Mouse (Mus musculus): Measurements from ENCODE around the gene Map1b.

The Map1b gene

DNA sequence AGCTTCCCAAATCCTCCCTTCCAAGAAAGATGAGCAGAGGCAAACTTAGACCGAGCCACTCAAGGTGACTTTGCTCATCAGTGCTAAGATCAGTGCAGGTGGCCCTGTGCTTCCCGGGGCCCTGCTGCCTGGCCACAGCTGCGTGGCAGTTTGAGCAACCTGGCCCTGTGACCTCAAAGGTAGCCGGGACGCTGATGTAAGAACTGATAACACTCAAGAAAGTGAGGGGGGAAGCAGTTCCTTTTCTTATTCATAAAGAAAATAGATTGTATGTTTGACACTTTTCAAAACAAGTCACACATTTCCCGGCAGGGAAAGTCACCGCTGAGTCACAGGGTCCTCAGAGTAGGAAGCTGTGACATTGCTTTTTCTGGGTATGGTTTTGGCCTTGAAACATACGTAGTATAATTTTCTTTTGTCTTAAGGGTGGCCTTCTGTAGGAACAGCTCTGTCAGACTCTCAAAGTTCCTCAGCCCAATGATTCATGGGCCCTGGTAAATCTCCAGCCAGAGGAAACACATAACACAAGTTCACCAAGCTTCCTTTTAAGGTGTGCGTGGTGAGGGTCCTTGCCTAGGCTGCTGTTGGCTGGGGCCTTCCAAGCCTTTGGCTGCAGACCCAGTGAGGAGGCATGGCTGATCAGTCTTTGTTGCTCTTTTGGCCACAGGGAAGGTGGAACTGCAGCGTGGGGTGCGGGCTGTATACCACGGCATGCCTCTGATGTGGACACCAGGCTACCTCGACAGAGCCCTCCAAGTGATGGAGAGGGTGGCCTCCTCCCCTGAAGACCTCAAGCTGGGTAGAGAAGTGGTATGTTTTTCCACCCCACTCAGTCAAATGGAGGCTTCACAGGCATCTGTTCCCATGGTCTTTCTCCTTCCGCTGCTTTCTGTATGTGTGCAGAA lies 105.5 kb downstream of the Map1b start:
- DNase-seq (ENCODE audit: low spot score in 2 of 2): no peak

DNA sequence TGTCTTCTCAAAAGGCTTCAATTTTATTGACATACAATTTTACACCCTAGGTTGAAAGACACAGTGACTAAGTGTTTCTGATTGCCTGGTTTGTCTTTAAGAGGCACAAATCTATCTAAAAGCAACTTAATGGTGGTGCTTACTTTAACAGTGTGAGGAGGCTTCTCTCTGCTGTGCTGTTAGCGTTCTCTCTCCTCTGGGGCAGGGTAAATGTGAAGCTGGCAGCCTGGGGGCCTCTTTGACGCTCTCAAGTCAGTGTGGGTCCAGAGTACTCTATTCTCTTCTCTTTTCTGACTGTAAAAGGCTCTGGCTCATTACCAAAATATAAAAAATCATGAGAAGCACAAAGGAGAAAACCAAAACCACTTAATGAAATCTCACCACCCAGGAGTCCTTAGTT lies 107.1 kb downstream of the Map1b start:
- no peak for DNase-seq (ENCODE audit: low spot score in 2 of 2)

DNA sequence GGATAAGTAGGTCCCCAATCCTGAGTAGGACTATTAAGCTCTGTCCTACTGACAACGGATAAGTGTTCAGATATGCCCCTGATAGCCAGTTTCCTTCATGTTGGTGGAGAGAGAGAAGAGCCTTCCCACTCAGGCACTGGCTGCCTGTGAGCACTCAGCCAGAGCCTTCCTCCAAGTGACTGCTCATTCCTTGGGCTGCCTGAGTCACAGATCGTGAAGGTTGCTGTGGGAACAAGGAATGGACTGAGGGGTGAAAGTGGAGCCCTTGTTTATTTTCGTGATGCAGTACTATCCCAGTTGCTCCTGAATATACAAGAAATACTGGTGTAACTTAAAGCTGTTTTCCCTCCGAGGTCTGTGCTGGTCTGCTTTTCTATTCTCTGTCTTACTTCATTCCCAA lies 117.0 kb downstream of the Map1b start:
- no peak for DNase-seq (ENCODE audit: low spot score in 2 of 2)

DNA sequence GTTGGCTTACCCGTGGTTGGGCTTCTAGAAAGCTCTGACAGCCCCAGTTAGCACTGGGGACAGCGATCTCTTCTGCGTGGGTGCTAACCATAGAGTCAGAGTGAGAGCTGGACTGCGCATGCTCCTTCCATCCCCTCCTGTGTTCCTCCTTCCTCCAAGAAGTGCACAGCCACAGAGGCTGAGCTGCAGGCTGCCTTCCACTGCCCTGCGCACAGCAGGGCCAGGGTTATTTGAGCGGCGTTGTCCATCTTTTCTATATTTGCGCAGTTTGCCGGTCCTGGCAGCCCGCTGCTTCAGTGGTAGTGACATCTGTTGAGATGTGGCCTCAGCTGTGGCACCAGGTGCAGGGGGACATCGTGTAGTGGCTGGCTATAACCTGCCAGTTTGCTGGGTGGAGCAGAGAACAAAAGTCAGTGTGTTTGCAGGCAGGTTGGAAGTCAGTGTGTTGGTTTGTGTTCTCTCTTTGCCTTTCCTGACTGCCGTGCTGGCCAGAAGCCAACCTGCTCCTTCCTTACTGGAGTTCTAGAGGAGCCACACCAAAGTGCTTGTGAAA lies 118.1 kb downstream of the Map1b start:
- no peak for DNase-seq (ENCODE audit: low spot score in 2 of 2)

DNA sequence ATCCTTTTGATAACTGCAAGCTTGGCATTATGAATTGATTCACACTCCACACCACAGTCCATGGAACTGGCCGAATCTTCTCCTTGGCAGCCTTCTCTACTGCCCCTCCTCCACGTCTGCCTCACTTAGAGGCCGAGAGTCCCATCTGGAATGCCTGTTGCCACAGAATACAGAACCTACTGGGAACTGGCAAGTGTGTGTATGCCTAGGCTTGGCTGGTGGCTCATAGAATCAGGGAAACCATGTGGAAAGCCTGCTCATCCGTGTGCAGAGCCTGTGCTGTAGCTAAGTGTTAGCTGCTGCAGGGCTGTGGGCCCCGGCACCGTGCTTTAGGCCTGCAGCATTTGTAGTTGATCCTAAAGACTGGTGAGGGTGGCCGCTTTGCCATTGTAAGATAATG lies 119.1 kb downstream of the Map1b start:
- no peak for DNase-seq (ENCODE audit: low spot score in 2 of 2)

DNA sequence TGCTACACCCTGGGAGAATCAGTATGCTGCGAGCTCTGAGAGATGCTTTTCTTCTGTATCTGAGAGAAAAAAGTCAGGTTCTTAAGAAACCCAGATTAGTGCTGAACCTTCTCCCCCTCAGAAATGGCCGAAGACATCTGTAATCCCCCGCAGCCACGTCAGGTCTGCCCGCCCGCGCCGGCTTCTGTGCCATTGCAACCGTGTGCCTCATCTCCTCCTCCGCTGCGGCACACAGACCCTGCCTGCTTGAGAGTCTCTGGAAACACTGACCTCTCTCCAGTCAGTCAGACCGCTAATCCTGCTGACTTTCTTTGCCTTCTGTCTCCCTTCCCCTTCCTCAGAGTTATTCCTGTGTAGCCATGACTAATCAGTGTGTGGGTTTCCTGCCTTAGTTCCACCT lies 120.8 kb downstream of the Map1b start:
- DNase-seq (ENCODE audit: low spot score in 2 of 2): no peak

DNA sequence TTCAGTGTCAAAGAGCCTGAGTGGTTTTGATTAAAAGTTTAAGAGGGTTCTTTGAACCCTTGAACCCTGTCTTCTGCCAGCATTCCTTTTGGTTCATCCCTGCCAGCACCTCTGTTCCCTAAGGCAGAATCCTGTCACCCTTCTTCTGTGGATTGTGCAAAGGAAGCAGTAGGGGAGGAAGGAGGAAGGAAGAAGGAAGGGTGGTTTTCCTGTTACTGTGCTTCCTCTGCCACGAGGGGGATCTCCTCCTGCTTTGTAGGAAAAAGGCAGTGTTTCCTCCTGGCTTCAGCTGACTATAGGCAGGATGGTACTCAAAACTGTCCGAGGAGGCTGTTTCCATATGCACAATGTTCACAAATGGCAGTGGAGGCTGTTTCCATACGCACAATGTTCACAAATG lies 121.6 kb downstream of the Map1b start:
- no peak for DNase-seq (ENCODE audit: low spot score in 2 of 2)

DNA sequence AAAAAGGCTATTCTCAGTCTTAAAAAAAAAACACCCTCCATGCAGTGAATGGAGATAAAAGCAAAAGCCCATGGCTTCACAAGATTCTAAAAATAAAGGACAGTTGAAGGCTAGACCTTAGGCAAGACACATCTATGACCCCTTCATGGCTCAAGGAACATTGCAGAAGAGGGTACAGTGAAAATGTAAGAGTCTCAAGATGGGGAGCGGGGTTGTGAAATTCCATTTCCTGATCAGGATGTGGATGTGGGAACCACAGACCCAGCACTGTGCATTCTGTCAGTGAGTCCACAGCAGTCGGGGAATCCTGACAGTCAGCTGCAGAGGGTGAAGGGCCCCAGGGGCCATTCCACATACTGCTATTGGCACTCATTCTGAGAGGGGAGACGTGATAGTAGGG lies 123.2 kb downstream of the Map1b start:
- DNase-seq (ENCODE audit: low spot score in 2 of 2): no peak

DNA sequence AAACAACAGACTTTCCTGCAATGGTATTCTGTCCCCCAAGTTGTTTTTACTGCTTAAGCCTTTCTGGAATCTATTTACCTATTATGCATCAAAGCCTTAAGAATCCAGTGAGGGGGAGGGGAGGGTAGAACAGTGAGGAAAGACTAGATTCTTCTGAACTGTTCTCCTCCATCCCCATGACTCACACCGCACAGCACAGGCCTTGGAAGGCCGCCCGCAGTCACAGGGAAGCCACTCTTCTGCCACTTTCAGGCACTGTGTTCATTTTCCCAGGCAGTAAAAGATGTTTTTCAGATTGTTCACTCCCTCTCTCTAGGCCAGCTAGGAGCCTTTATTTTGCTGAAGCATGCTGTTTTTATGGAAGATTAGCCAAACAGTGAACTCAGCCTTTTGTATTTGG lies 124.9 kb downstream of the Map1b start:
- DNase-seq (ENCODE audit: low spot score in 2 of 2): no peak

DNA sequence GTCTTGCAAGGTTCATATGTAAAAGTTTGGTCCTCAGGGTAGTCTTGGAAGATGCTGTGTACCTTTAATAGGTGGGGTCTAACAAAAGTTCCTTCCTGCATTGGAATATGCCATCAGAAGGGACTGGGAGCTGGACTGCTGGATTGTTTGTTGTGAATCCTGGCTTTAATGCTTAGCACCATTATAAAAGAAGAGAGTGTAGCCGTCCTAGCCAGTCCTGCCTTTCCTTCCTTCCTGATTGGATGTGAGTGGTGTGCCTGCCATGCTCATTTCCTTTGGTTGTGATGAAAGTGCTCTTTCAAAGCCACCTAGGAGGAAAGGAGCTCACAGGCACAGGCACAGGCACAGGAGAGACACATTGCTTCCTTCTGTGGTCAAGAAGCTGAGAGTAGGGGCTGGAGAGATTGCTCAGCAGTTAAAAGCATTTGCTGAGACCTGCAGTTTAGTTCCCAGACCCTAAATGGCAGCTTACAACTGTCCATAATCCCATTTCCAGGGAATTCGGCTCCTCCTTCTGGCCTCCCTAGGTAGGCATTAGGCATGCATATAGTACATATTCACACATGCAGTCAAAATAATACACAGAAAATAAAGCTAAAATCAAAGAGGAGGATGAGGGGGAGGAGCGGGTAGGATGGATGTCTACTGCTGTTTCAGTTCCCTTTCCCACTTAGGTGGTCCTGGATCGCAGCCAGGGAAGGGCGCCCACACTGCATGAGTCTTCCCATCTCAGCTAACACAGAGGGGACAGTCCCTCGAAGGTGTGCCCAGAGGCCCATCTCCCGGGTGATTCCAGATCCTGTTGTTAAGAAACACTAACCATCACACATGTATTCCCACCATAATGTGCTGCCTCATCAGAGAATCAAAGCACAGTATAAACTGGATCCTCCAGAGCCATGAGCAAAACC lies 128.2 kb downstream of the Map1b start:
- no peak for DNase-seq (ENCODE audit: low spot score in 2 of 2)

DNA sequence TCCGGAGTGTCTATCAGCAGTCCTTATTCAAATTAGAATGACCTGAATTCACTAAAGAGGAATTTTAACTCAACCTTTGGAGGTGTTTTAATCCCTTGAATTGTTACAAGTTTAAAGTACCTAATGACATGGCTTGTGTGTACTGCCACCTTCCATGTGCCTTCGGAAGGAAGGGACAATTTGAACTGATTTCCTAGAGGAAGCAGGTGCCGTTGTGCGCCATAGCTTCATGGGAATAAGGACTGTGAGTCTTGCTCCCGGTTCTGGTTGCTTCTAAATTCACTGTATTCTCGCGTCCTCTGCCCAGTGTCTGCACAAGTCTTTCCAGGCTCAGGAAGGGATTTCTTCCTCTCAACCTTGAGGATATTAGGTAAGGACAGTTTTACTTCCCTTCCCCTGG lies 130.0 kb downstream of the Map1b start:
- no peak for DNase-seq (ENCODE audit: low spot score in 2 of 2)

DNA sequence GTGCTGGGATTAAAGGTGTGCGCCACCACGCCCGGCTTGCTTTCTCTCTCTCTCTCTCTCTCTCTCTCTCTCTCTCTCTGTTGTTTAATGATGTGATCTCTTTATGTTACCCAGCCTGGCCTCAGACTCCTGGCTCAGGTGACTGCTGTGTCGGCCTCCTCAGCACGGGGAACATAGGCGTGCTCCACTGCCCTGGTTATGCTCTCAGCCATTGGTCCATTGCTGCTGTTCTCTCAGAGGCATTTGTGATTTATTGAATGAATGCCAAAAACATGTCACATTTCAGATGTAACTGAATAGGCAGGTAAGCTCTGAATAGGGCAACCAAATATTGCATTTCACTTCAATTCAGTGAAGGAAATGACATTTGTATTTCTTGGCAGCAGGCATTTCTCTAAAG lies 130.4 kb downstream of the Map1b start:
- DNase-seq (ENCODE audit: low spot score in 2 of 2): no peak

DNA sequence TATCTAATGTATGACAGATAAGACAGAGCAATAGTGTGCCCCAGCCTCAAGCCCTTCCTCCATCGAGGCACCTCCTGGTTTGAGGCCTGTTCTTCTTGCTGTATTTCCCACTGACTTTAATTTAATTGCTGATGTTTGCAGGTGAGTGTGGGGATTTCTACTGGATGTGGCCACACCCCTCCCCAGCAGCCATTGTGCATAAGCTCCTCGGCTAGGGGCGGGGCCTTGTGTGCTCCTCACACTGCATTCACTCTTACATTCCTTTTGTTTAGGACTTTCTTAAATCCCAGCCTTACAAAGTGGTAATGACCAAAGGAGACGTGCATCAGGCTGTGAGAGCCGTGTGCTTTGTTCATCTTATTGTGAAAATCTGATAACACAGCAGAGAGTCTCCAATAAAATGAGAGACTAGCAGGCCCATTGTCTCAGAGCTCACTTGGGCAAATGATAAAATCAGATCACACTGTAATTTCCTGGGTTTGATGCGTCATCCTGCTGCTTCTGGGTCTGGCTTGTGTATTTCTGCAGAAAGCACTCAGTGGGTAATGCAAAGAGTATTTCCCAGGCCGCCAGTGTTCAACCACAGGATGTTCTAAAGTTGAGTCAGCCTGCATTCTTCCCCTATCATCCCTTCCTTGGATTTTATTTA lies 131.7 kb downstream of the Map1b start:
- DNase-seq (ENCODE audit: low spot score in 2 of 2): no peak

DNA sequence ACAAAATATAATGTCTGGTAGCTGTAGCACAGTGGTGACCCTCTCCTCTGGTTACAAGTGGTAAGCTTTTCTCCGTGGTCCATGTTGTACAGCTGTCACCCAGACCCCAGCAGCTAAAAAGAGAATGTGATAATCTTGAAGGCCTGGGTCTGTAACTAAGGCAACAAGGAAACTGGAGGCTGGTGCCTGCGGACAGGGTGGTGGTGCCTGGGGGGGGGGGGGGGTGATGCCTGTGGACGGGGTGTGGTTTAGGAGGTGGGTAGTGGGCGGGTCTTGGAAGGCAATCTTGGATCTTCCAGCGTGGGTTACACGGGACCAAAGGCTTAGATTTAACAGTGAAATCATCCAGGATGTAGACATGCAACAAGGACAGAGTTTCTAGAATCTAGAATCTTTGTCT lies 134.0 kb downstream of the Map1b start:
- no peak for DNase-seq (ENCODE audit: low spot score in 2 of 2)

DNA sequence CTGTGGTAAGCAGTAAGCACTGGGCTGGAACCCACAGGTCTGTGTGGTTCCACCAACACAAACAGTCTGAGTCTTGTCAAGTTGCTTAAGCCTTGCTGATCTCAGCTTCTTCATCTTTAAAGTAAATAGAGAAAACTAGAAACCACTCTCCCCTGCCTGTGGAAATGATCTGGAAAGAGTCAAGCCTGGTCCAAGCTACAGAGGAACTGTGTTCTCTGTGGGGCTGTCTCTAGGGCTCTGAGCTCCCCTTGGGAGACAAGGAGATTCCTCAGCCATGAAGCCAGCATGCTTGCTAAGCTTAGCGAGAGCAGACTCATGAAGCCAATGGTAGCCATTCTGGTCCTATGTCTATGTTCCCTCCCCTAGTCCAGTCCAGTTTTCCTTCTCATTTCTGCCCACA lies 138.1 kb downstream of the Map1b start:
- no peak for DNase-seq (ENCODE audit: low spot score in 2 of 2)

DNA sequence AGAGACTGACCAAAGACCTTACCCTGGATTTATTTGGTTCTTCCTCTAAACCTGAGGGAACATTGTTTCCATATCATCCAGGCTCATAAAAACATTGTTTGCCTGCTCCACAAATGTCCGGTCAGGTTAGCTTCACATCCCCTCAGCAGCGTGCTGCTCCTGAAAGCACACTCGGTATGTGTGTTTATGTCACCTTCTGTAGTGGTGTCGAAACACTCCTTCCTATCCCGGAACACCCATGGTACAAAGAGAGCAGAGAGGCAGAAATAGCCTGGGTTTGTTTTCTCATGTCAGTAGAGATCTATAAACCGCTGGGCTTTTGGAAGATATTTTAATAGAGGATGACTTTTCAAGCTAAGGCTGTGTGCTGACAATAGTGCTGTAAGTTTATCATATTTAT lies 139.3 kb downstream of the Map1b start:
- no peak for DNase-seq (ENCODE audit: low spot score in 2 of 2)

DNA sequence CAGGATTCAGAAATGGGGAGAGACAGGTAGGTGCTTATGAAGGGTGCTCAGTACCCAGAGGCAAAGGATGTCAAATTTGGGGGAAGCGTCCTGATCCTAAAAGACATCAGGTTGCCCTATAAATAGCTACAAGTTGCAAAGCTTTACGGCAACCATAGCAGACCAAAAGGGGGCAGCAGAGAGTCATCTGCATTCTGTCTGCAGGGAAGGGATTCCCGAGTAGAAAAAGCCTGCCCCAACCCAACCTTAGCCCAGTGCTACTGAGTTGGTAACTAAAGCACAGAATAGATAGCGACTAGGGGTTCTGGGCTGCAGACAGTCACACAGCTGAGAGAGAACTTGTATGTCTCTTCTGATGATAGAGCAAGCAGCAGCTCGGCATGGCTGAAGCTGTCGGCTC lies 140.8 kb downstream of the Map1b start:
- peak; percentile 6 to 22 for DNase-seq (ENCODE audit: low spot score in 2 of 2)

DNA sequence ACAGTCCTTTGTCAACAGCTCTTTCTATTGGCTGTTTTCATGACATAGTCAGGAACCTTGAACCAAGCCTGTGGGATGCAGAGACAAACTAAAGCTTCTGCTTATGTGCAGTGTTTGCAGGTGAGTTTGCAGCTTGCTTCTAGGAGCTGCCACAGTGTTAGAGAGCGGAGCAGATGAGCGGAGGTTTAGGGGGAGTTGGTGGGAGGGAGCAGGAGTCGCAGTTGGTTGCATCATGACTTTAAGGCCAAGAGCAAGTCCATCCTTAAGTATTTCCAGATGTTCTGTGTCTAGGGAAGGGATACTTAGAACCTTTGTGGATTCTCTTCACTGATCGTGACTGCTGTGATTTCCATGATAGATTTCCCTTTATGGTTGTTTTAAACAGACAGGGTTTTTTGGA lies 142.1 kb downstream of the Map1b start:
- DNase-seq (ENCODE audit: low spot score in 2 of 2): no peak

DNA sequence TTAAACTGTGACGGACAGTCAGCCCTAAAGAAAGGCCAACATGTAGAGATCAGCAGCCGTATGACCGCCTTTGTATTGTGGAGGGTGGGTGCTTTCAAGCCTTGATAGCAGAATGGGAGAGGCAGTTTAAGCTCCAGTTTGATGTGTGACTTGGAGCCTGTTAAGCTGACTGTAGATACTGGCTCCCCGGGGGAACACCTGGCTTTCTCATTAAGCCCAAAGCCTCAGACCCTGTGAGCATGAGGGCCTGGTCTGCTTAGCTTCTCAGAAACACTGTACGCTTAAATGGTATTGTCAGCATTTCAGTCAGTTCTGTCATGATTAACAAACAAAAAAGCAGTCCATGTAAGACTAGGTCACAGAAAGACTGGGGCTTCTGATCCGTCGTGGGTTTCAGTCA lies 142.7 kb downstream of the Map1b start:
- DNase-seq (ENCODE audit: low spot score in 2 of 2): no peak

Measured in spleen, postnatal 36 days (tissue).